Mouse (Mus musculus) MEL (cell line): ENCODE results near the gene Atp5d. TPM values are rescaled to one million over a fixed set of nuclear protein-coding genes. Genes with fewer than 3 reads are reported as not detected.

Source experiments
- DNase-seq: peaks from one replicate; pipeline ENCODE4 v3.0.0; 2011; ENCODE audit warnings: low read depth, low spot score
- H3K27ac ChIP-seq: 2 replicates; pipeline ENCODE4 v1.5.1; 2012; ENCODE audit warnings: low read depth, mild to moderate bottlenecking, control low read depth, low read length, moderate library complexity; ENCODE audit not compliant: control insufficient read depth
- H3K27me3 ChIP-seq, 2 experiments: fragments of 150-350 bp in 1 of 2; sonication (generic) in 1 of 2; 2 replicates each; pipeline ENCODE4 v1.6.1; 2012; ENCODE audit warnings: low read length in 2 of 2, mild to moderate bottlenecking in 2 of 2, improper control_type of control experiment in 1 of 2, moderate library complexity in 1 of 2; ENCODE audit not compliant: insufficient read depth in 2 of 2, control insufficient read depth in 1 of 2
- H3K36me3 ChIP-seq, 2 experiments: 2 replicates each; pipeline ENCODE4 v1.6.1; 2012 to 2014; ENCODE audit warnings: low read length in 2 of 2, improper control_type of control experiment in 1 of 2, inconsistent platforms in 1 of 2, mild to moderate bottlenecking in 1 of 2; ENCODE audit not compliant: insufficient read depth in 2 of 2, control insufficient read depth in 1 of 2
- H3K4me1 ChIP-seq, 2 experiments: fragments of 150-350 bp in 1 of 2; sonication (generic) in 1 of 2; 2 replicates each; pipeline ENCODE4 v1.6.1; 2012; ENCODE audit warnings: low read length in 2 of 2, improper control_type of control experiment in 1 of 2, mild to moderate bottlenecking in 1 of 2; ENCODE audit not compliant: insufficient read depth in 2 of 2, control insufficient read depth in 1 of 2
- H3K4me3 ChIP-seq, 2 experiments: fragments of 150-350 bp in 1 of 2; sonication (generic) in 1 of 2; 2 replicates each; pipeline ENCODE4 v1.5.1; 2012; ENCODE audit warnings: low read depth in 2 of 2, low read length in 2 of 2, mild to moderate bottlenecking in 2 of 2, moderate library complexity in 2 of 2, control low read depth in 1 of 2, improper control_type of control experiment in 1 of 2; ENCODE audit not compliant: control insufficient read depth in 1 of 2, insufficient read depth in 1 of 2
- H3K79me2 ChIP-seq: 2 replicates; pipeline ENCODE4 v1.6.1; 2012; ENCODE audit warnings: mild to moderate bottlenecking, low read length, moderate library complexity; ENCODE audit not compliant: control insufficient read depth, poor library complexity, insufficient read depth
- H3K9ac ChIP-seq: 2 replicates; pipeline ENCODE4 v1.6.1; 2012; ENCODE audit warnings: low read depth, mild to moderate bottlenecking, control low read depth, low read length, moderate library complexity; ENCODE audit not compliant: control insufficient read depth, poor library complexity, severe bottlenecking
- H3K9me3 ChIP-seq: fragments of 150-350 bp; sonication (generic); replicated peaks from 2 replicates; pipeline ENCODE4 v1.6.1; 2012; ENCODE audit warnings: mild to moderate bottlenecking, low read length, improper control_type of control experiment, moderate library complexity; ENCODE audit not compliant: insufficient read depth
- CHD1 ChIP-seq: IDR thresholded peaks from 2 replicates; pipeline ENCODE4 v1.6.1; 2012; ENCODE audit warnings: low read depth, mild to moderate bottlenecking, inconsistent platforms, low read length, improper control_type of control experiment
- CHD2 ChIP-seq: IDR thresholded peaks from 2 replicates; pipeline ENCODE4 v1.6.1; 2011; ENCODE audit warnings: low read length, improper control_type of control experiment
- CTCF ChIP-seq, 3 experiments: IDR thresholded peaks in 2 of 3; conservative IDR thresholded peaks in 1 of 3; 2 replicates each; pipeline ENCODE4 v1.5.1; 2011 to 2012; ENCODE audit warnings: low read length in 3 of 3, low read depth in 2 of 3, mild to moderate bottlenecking in 2 of 3, improper control_type of control experiment in 1 of 3, inconsistent platforms in 1 of 3, mixed read lengths in 1 of 3, moderate library complexity in 1 of 3; ENCODE audit not compliant: control insufficient read depth in 1 of 3, insufficient read depth in 1 of 3, poor library complexity in 1 of 3, severe bottlenecking in 1 of 3
- ELF1 ChIP-seq: IDR thresholded peaks from 2 replicates; pipeline ENCODE4 v1.6.1; 2014; ENCODE audit warnings: low read depth, mild to moderate bottlenecking, inconsistent platforms, low read length, improper control_type of control experiment, moderate library complexity
- ETS1 ChIP-seq: IDR thresholded peaks from 2 replicates; pipeline ENCODE4 v1.6.1; 2012; ENCODE audit warnings: low read depth, mild to moderate bottlenecking, inconsistent platforms, low read length, improper control_type of control experiment, moderate library complexity
- GABPA ChIP-seq: IDR thresholded peaks from 2 replicates; pipeline ENCODE4 v1.6.1; 2012; ENCODE audit warnings: low read depth, mild to moderate bottlenecking, inconsistent platforms, low read length, improper control_type of control experiment, moderate library complexity
- GATA1 ChIP-seq: IDR thresholded peaks from 2 replicates; pipeline ENCODE4 v1.6.1; 2011; ENCODE audit warnings: low read depth, low read length, improper control_type of control experiment
- JUND ChIP-seq: IDR thresholded peaks from 2 replicates; pipeline ENCODE4 v1.6.1; 2011; ENCODE audit warnings: low read depth, mild to moderate bottlenecking, improper control_type of control experiment, low read length
- KAT2A ChIP-seq: conservative IDR thresholded peaks from 2 replicates; pipeline ENCODE4 v1.6.1; 2012; ENCODE audit warnings: low read depth, low read length, improper control_type of control experiment, inconsistent platforms
- MAFK ChIP-seq: IDR thresholded peaks from 2 replicates; pipeline ENCODE4 v1.6.1; 2011; ENCODE audit warnings: low read depth, mild to moderate bottlenecking, low read length, improper control_type of control experiment, borderline replicate concordance
- MAX ChIP-seq: IDR thresholded peaks from 2 replicates; pipeline ENCODE4 v1.6.1; 2011; ENCODE audit warnings: low read length, improper control_type of control experiment
- MAZ ChIP-seq: IDR thresholded peaks from 2 replicates; pipeline ENCODE4 v1.6.1; 2012; ENCODE audit warnings: low read depth, mild to moderate bottlenecking, inconsistent platforms, low read length, improper control_type of control experiment
- MEF2A ChIP-seq: IDR thresholded peaks from 2 replicates; pipeline ENCODE4 v1.6.1; 2014; ENCODE audit warnings: low read depth, mild to moderate bottlenecking, inconsistent platforms, low read length, improper control_type of control experiment; ENCODE audit not compliant: poor library complexity, insufficient replicate concordance, severe bottlenecking; ENCODE audit errors: extremely low read depth
- MXI1 ChIP-seq: IDR thresholded peaks from 2 replicates; pipeline ENCODE4 v1.6.1; 2011; ENCODE audit warnings: mild to moderate bottlenecking, low read depth, low read length, improper control_type of control experiment
- MYC ChIP-seq: IDR thresholded peaks from 2 replicates; pipeline ENCODE4 v1.6.1; 2011; ENCODE audit warnings: low read depth, mild to moderate bottlenecking, low read length, improper control_type of control experiment, moderate library complexity
- POLR2A ChIP-seq, 2 experiments: IDR thresholded peaks; 2 replicates each; pipeline ENCODE4 v1.6.1; 2011 to 2012; ENCODE audit warnings: low read length in 2 of 2, mild to moderate bottlenecking in 2 of 2, control low read depth in 1 of 2, improper control_type of control experiment in 1 of 2, low read depth in 1 of 2, moderate library complexity in 1 of 2; ENCODE audit not compliant: control insufficient read depth in 1 of 2, insufficient read depth in 1 of 2, poor library complexity in 1 of 2
- SIN3A ChIP-seq: IDR thresholded peaks from 2 replicates; pipeline ENCODE4 v1.6.1; 2012; ENCODE audit warnings: low read length, improper control_type of control experiment, inconsistent platforms
- TCF12 ChIP-seq: IDR thresholded peaks from 2 replicates; pipeline ENCODE4 v1.6.1; 2014; ENCODE audit warnings: low read depth, mild to moderate bottlenecking, inconsistent platforms, low read length, improper control_type of control experiment, moderate library complexity
- USF2 ChIP-seq, 2 experiments: IDR thresholded peaks; 2 replicates each; pipeline ENCODE4 v1.6.1; 2011 to 2012; ENCODE audit warnings: improper control_type of control experiment in 2 of 2, low read length in 2 of 2, borderline replicate concordance in 1 of 2, inconsistent platforms in 1 of 2, low read depth in 1 of 2, mild to moderate bottlenecking in 1 of 2; ENCODE audit not compliant: insufficient read depth in 1 of 2
- ZMIZ1 ChIP-seq: IDR thresholded peaks from 2 replicates; pipeline ENCODE4 v1.6.1; 2012; ENCODE audit warnings: low read depth, mild to moderate bottlenecking, inconsistent platforms, low read length, improper control_type of control experiment, moderate library complexity
- polyA plus RNA-seq, 2 experiments: library from polyadenylated mRNA; stranded (reverse) in 1 of 2; unstranded in 1 of 2; fragments of >175 nt in 1 of 2; fragments of >200 nt in 1 of 2; gene quantifications; 2 replicates each; pipeline versions ENCODE4 v1.2.1 to v1.2.4; 2012; ENCODE audit warnings: low replicate concordance in 2 of 2, low read depth in 1 of 2; ENCODE audit not compliant: insufficient read length in 2 of 2, insufficient read depth in 1 of 2, missing spikeins in 1 of 2
- total RNA-seq: library from RNA; depleted of rRNA; stranded (reverse); fragments of 300-350 nt; gene quantifications from 2 replicates; pipeline ENCODE4 v1.2.3, GENCODE M21; 2012

Atp5d gene
- total and polyA plus RNA-seq, 3 experiments, result 300 to 657 (median 308) TPM

GRCm38 (mm10) chr10:80158307-80158986, 20.0 kb downstream of the Atp5d start (continued):
- no peak for TF ChIP-seq JUND
- no peak for TF ChIP-seq CTCF (IDR thresholded peaks at IDR 0.05 in 2 of 3, conservative IDR thresholded peaks at IDR 0.05 in 1 of 3; ENCODE audit: control insufficient read depth in 1 of 3, insufficient read depth in 1 of 3, low read depth in 2 of 3, low read length in 3 of 3, poor library complexity in 1 of 3, severe bottlenecking in 1 of 3)
- TF ChIP-seq MAFK, result no peak

GRCm38 (mm10) chr10:80159021-80159560, 20.7 kb downstream of the Atp5d start:
- peak overlapping the region; percentile 93 for H3K27ac ChIP-seq
- no peak for DNase-seq
- peaks cover 6 to 34% of the 10 kb centered on the region in 2 experiments; a peak in 3 of 4 replicates for H3K4me1 ChIP-seq
- TF ChIP-seq CHD2, result peak; percentile 17; the same call in 1 of the 2 replicates
- peak; percentile 79; the same call in 1 of the 2 replicates for TF ChIP-seq CHD1
- no peak for TF ChIP-seq MYC
- TF ChIP-seq POLR2A (IDR thresholded peaks at IDR 0.05; ENCODE audit: control insufficient read depth in 1 of 2, insufficient read depth in 1 of 2, low read depth in 1 of 2, low read length in 2 of 2, poor library complexity in 1 of 2), result peak in 1 of 2 experiments; percentile 42; a peak in 1 of 4 replicates
- no peak for TF ChIP-seq SIN3A
- no peak for TF ChIP-seq ELF1
- TF ChIP-seq GATA1, result no peak
- no peak for TF ChIP-seq GABPA
- no peak for TF ChIP-seq MAZ
- peak; percentile 59; the same call in 1 of the 2 replicates for TF ChIP-seq MAX
- no peak for TF ChIP-seq TCF12
- TF ChIP-seq ZMIZ1, result peak; percentile 28; the same call in 1 of the 2 replicates
- peak; percentile 5; the same call in 1 of the 2 replicates for TF ChIP-seq MXI1
- TF ChIP-seq MEF2A, result 0 out of 2 replicates have a peak, but pooled peaks have one; percentile 6
- no peak for TF ChIP-seq USF2 (IDR thresholded peaks at IDR 0.05; ENCODE audit: borderline replicate concordance in 1 of 2, insufficient read depth in 1 of 2, low read depth in 1 of 2, low read length in 2 of 2)
- no peak for TF ChIP-seq ETS1
- 0 out of 2 replicates have a peak, but pooled peaks have one; percentile 9 for TF ChIP-seq KAT2A
- H3K9ac ChIP-seq, result peak overlapping the region; percentile 74
- peaks cover 0 to 21% of the 10 kb centered on the region in 2 experiments; a peak in 2 of 4 replicates for H3K36me3 ChIP-seq
- H3K27me3 ChIP-seq, result no peaks in the 10 kb centered on the region
- peak overlapping the region; percentile 51 to 61 for H3K4me3 ChIP-seq
- no peaks in the 10 kb centered on the region; the same call in 1 of the 2 replicates for H3K79me2 ChIP-seq
- no peaks in the 10 kb centered on the region for H3K9me3 ChIP-seq
